Comparison of ENCODE assay signal across 14 mouse cellular contexts in genomic region chr1:127696533-127696932, GRCm38 (mm10). TPM values are rescaled to one million over a fixed set of nuclear protein-coding genes. Genes with fewer than 3 reads are reported as not detected.
DNase-seq lines count a peak whose midpoint lies in the region; ATAC-seq and TF ChIP-seq lines count a peak whose summit lies in the region.
"Had no signal": no experiment of that assay in that cellular context is flagged by ENCODE, and none has a peak within 500 bp of the region (broad histone marks: within the 10 kb centered on the region; RNA-seq: fewer than 3 reads in every experiment).

No protein-coding gene starts in this region.

- 36% methylated on average over 2 of the region's 2 CpGs for WGBS in intestine, postnatal 0 days
- WGBS in intestine, embryonic 16.5 days, result 18% methylated on average over 2 of the region's 2 CpGs
- 20% methylated on average over 2 of the region's 2 CpGs for WGBS in midbrain, postnatal 0 days
- 32% methylated on average over 2 of the region's 2 CpGs for WGBS in midbrain, embryonic 11.5 days

- peak; percentile 44 for TF ChIP-seq CTCF in intestine, postnatal 0 days (IDR thresholded peaks at IDR 0.05; ENCODE audit: low read depth)
- TF ChIP-seq CTCF in midbrain, postnatal 0 days (IDR thresholded peaks at IDR 0.05), result peak; percentile 64

- no peaks in the 10 kb centered on the region for H3K4me1 ChIP-seq in intestine, postnatal 0 days (replicated peaks; ENCODE audit: control insufficient read depth, insufficient read depth, low read length)
- no peaks in the 10 kb centered on the region for H3K4me1 ChIP-seq in intestine, embryonic 16.5 days (ENCODE audit: control insufficient read depth, insufficient read depth, low read length)
- no peaks in the 10 kb centered on the region for H3K4me1 ChIP-seq in midbrain, postnatal 0 days (ENCODE audit: insufficient read depth, low read length)
- H3K4me1 ChIP-seq in midbrain, embryonic 11.5 days (ENCODE audit: control insufficient read depth, insufficient read depth, low read length), result no peaks in the 10 kb centered on the region
- H3K4me1 ChIP-seq: embryonic facial prominence, embryonic 13.5 days; heart, embryonic 15.5 days; stomach, embryonic 15.5 days had no signal

- H3K9ac ChIP-seq in intestine, postnatal 0 days (ENCODE audit: low read depth, low read length), result no peak overlapping the region
- no peak overlapping the region for H3K9ac ChIP-seq in intestine, embryonic 16.5 days (ENCODE audit: low read depth, low read length)
- no peak overlapping the region for H3K9ac ChIP-seq in midbrain, postnatal 0 days (replicated peaks; ENCODE audit: low read length, poor library complexity, severe bottlenecking)
- no peak overlapping the region for H3K9ac ChIP-seq in midbrain, embryonic 11.5 days (ENCODE audit: low read length)
- H3K9ac ChIP-seq: embryonic facial prominence, embryonic 13.5 days; heart, embryonic 15.5 days; stomach, embryonic 15.5 days had no signal

- H3K27ac ChIP-seq in intestine, postnatal 0 days (ENCODE audit: low read depth, low read length), result no peak overlapping the region
- H3K27ac ChIP-seq in intestine, embryonic 16.5 days (ENCODE audit: low read length), result no peak overlapping the region
- no peak overlapping the region for H3K27ac ChIP-seq in midbrain, postnatal 0 days (ENCODE audit: low read depth, low read length)
- no peak overlapping the region for H3K27ac ChIP-seq in midbrain, embryonic 11.5 days (ENCODE audit: low read depth, low read length)
- H3K27ac ChIP-seq: embryonic facial prominence, embryonic 13.5 days; heart, embryonic 15.5 days; stomach, embryonic 15.5 days had no signal

- no peaks in the 10 kb centered on the region for H3K9me3 ChIP-seq in intestine, postnatal 0 days (ENCODE audit: control insufficient read depth)
- no peaks in the 10 kb centered on the region for H3K9me3 ChIP-seq in intestine, embryonic 16.5 days (ENCODE audit: control insufficient read depth, low read length)
- no peaks in the 10 kb centered on the region for H3K9me3 ChIP-seq in midbrain, postnatal 0 days (ENCODE audit: low read length)
- no peaks in the 10 kb centered on the region for H3K9me3 ChIP-seq in midbrain, embryonic 11.5 days (ENCODE audit: control insufficient read depth, low read length)
- H3K9me3 ChIP-seq: embryonic facial prominence, embryonic 13.5 days; heart, embryonic 15.5 days; stomach, embryonic 15.5 days had no signal

- no peak overlapping the region for H3K4me3 ChIP-seq in intestine, postnatal 0 days (ENCODE audit: low read depth, low read length)
- H3K4me3 ChIP-seq in intestine, embryonic 16.5 days (ENCODE audit: low read length), result no peak overlapping the region
- H3K4me3 ChIP-seq in midbrain, postnatal 0 days (ENCODE audit: low read depth, low read length), result no peak overlapping the region
- no peak overlapping the region for H3K4me3 ChIP-seq in midbrain, embryonic 11.5 days (ENCODE audit: low read depth, low read length)
- H3K4me3 ChIP-seq: embryonic facial prominence, embryonic 13.5 days; heart, embryonic 15.5 days; stomach, embryonic 15.5 days had no signal

- no peaks in the 10 kb centered on the region for H3K36me3 ChIP-seq in intestine, postnatal 0 days (ENCODE audit: control insufficient read depth, insufficient read depth)
- no peaks in the 10 kb centered on the region for H3K36me3 ChIP-seq in intestine, embryonic 16.5 days (ENCODE audit: control insufficient read depth, insufficient read depth, low read length)
- H3K36me3 ChIP-seq in midbrain, postnatal 0 days (ENCODE audit: insufficient read depth, low read length), result no peaks in the 10 kb centered on the region
- H3K36me3 ChIP-seq in midbrain, embryonic 11.5 days (ENCODE audit: control insufficient read depth, insufficient read depth, low read length), result no peaks in the 10 kb centered on the region
- H3K36me3 ChIP-seq in splenic B cell, adult 2 months (ENCODE audit: control insufficient read depth, insufficient read depth, low read length, poor library complexity, severe bottlenecking), result no peaks in the 10 kb centered on the region
- H3K36me3 ChIP-seq: embryonic facial prominence, embryonic 13.5 days; heart, embryonic 15.5 days; stomach, embryonic 15.5 days had no signal

- no peaks in the 10 kb centered on the region for H3K27me3 ChIP-seq in intestine, postnatal 0 days (replicated peaks; ENCODE audit: control insufficient read depth, insufficient read depth, low read length)
- no peaks in the 10 kb centered on the region for H3K27me3 ChIP-seq in intestine, embryonic 16.5 days (replicated peaks; ENCODE audit: control insufficient read depth, insufficient read depth, low read length)
- no peaks in the 10 kb centered on the region for H3K27me3 ChIP-seq in midbrain, postnatal 0 days (ENCODE audit: insufficient read depth, low read length)
- H3K27me3 ChIP-seq in midbrain, embryonic 11.5 days (ENCODE audit: control insufficient read depth, insufficient read depth, low read length), result no peaks in the 10 kb centered on the region
- no peaks in the 10 kb centered on the region for H3K27me3 ChIP-seq in splenic B cell, adult 2 months (ENCODE audit: control insufficient read depth, insufficient read depth, low read length, poor library complexity, severe bottlenecking)
- H3K27me3 ChIP-seq: embryonic facial prominence, embryonic 13.5 days; heart, embryonic 15.5 days; stomach, embryonic 15.5 days had no signal

- no peak overlapping the region for H3K4me2 ChIP-seq in intestine, postnatal 0 days (replicated peaks; ENCODE audit: low read depth)
- no peak overlapping the region for H3K4me2 ChIP-seq in intestine, embryonic 16.5 days (ENCODE audit: low read depth, low read length)
- no peak overlapping the region for H3K4me2 ChIP-seq in midbrain, postnatal 0 days (ENCODE audit: low read depth, low read length, poor library complexity, severe bottlenecking)
- H3K4me2 ChIP-seq in midbrain, embryonic 11.5 days, result no peak overlapping the region
- H3K4me2 ChIP-seq: embryonic facial prominence, embryonic 13.5 days; heart, embryonic 15.5 days; stomach, embryonic 15.5 days had no signal

- ATAC-seq in intestine, postnatal 0 days, result no peak
- no peak for ATAC-seq in intestine, embryonic 16.5 days
- ATAC-seq in midbrain, postnatal 0 days (ENCODE audit: low FRiP score), result 0 out of 2 replicates have a peak, but pooled peaks have one; percentile 10
- no peak for ATAC-seq in midbrain, embryonic 11.5 days (ENCODE audit: low FRiP score)
- ATAC-seq: midbrain, embryonic 16.5 days had no signal

- DNase-seq in midbrain, postnatal 0 days (ENCODE audit: low spot score), result peak; percentile 44
- no peak for DNase-seq in midbrain, embryonic 11.5 days (ENCODE audit: low spot score, missing footprints)
- peak; percentile 64 for DNase-seq in ZHBTc4 (ENCODE audit: low read depth, low spot score)
- peak; percentile 28 for DNase-seq in splenic B cell, adult 2 months (ENCODE audit: low read depth, low spot score)
- DNase-seq in cerebellum, adult 11 months, result no peak
- no peak for DNase-seq in spleen, postnatal 10 days (ENCODE audit: low spot score in 2 of 2)
- DNase-seq: adrenal gland, adult 2 months had no signal

RNA-seq across cellular contexts. Expression of gene Tmem163, which starts 17.2 kb away (rescaled TPM):
- polyA plus RNA-seq in intestine, postnatal 0 days (2015; fragmentation: Nextera tagmentation; extraction: Ambion mirVana), result 0.26 and 0.44 TPM in 2 replicates
- polyA plus RNA-seq in intestine, embryonic 16.5 days (2015; fragmentation: Nextera tagmentation; extraction: Ambion mirVana), result 0.48 and 0.62 TPM in 2 replicates
- 80.5 and 91.4 TPM in 2 replicates for total RNA-seq in midbrain, postnatal 0 days (2014; rRNA removed)
- polyA plus RNA-seq in midbrain, postnatal 0 days (2015; fragmentation: Nextera tagmentation; extraction: Ambion mirVana), result 78.2 and 80.9 TPM in 2 replicates
- 41.1 and 43.1 TPM in 2 replicates for polyA plus RNA-seq in midbrain, embryonic 11.5 days (2014; fragmentation: Nextera tagmentation; extraction: Ambion mirVana)

RNA-seq across cellular contexts. Expression of gene Acmsd, which starts 32.7 kb away (rescaled TPM):
- polyA plus RNA-seq in intestine, postnatal 0 days (2015; fragmentation: Nextera tagmentation; extraction: Ambion mirVana), result not detected in 2 replicates
- 0.12 and 0.17 TPM in 2 replicates for polyA plus RNA-seq in intestine, embryonic 16.5 days (2015; fragmentation: Nextera tagmentation; extraction: Ambion mirVana)
- total RNA-seq in midbrain, postnatal 0 days (2014; rRNA removed), result not detected in 2 replicates
- 0.16 TPM in 1 of 2 replicates, not detected in the other for polyA plus RNA-seq in midbrain, postnatal 0 days (2015; fragmentation: Nextera tagmentation; extraction: Ambion mirVana)
- 0.12 and 0.50 TPM in 2 replicates for polyA plus RNA-seq in midbrain, embryonic 11.5 days (2014; fragmentation: Nextera tagmentation; extraction: Ambion mirVana)
- polyA plus RNA-seq: adrenal gland, adult 2 months; embryonic facial prominence, embryonic 13.5 days; large intestine, adult 2 months; midbrain, embryonic 16.5 days had no signal

Comparison
In these comparisons a context has a peak if more than half of its experiments do, and no peak if none do; other contexts are left out.
1. DNase-seq: peak in midbrain, postnatal 0 days (single experiment), ZHBTc4 (single experiment) and splenic B cell, adult 2 months (single experiment); none in midbrain, embryonic 11.5 days (single experiment), cerebellum, adult 11 months (single experiment) and spleen, postnatal 10 days (0 of 2).
2. RNA of gene Tmem163, which starts 17.2 kb away (polyA plus RNA-seq): 78.2 to 80.9 TPM in midbrain, postnatal 0 days and 41.1 to 43.1 TPM in midbrain, embryonic 11.5 days; 0.48 to 0.62 TPM in intestine, embryonic 16.5 days and 0.26 to 0.44 TPM in intestine, postnatal 0 days; every median in the first group is over 10 times any median in the second.